Mouse (Mus musculus) embryonic facial prominence, embryonic 13.5 days (tissue): Measurements from ENCODE around the gene Gm13287. TPM values are rescaled to one million over a fixed set of nuclear protein-coding genes. Genes with fewer than 3 reads are reported as not detected.
"Not testable (repeated sequence)": the region's sequence is repeated elsewhere in the genome, so short reads cannot be mapped to it uniquely, and the experiment has no call there.

ENCODE experiments used
- ATAC-seq: fragments of 200-750 bp; cut with Nextera tagmentation; 2 replicates; pipeline ENCODE4 v1.8.0; 2017; ENCODE audit warnings: low read depth; ENCODE audit not compliant: insufficient number of reproducible peaks, insufficient read depth, low FRiP score, low TSS enrichment
- H3K27ac ChIP-seq: fragments of 300-500 bp; sonication (generic); 2 replicates; pipeline ENCODE4 v1.5.1; 2015; ENCODE audit warnings: moderate library complexity, mild to moderate bottlenecking, inconsistent platforms
- H3K27me3 ChIP-seq: fragments of 300-500 bp; sonication (generic); 2 replicates; pipeline ENCODE4 v1.6.1; 2015; ENCODE audit warnings: mild to moderate bottlenecking, inconsistent platforms
- H3K36me3 ChIP-seq: fragments of 300-500 bp; sonication (generic); 2 replicates; pipeline ENCODE4 v1.6.1; 2015; ENCODE audit warnings: mild to moderate bottlenecking, inconsistent platforms
- H3K4me1 ChIP-seq: fragments of 300-500 bp; sonication (generic); 2 replicates; pipeline ENCODE4 v1.6.1; 2015; ENCODE audit warnings: inconsistent platforms
- H3K4me2 ChIP-seq: fragments of 300-500 bp; sonication (generic); 2 replicates; pipeline ENCODE4 v1.6.1; 2015; ENCODE audit warnings: moderate library complexity, mild to moderate bottlenecking, inconsistent platforms
- H3K4me3 ChIP-seq: fragments of 300-500 bp; sonication (generic); 2 replicates; pipeline ENCODE4 v1.5.1; 2015; ENCODE audit warnings: mild to moderate bottlenecking, inconsistent platforms
- H3K9ac ChIP-seq: fragments of 300-500 bp; sonication (generic); 2 replicates; pipeline ENCODE4 v1.6.1; 2015; ENCODE audit warnings: mild to moderate bottlenecking, inconsistent platforms
- H3K9me3 ChIP-seq: fragments of 300-500 bp; sonication (generic); 2 replicates; pipeline ENCODE4 v1.6.1; 2016; ENCODE audit warnings: inconsistent platforms
- WGBS: fragments of 180-500 bp; shearing (Covaris S2); methylation state at CpG from one replicate; pipeline ENCODE4 v1.1.7; 2015; ENCODE audit warnings: mixed read lengths; 5-methylcytosine and 5-hydroxymethylcytosine counted together
- polyA plus RNA-seq: library from polyadenylated mRNA; unstranded; fragments of >200 nt; fragmentation: Nextera tagmentation; extraction: Ambion mirVana; gene quantifications from 2 replicates; pipeline ENCODE4 v1.2.1, GENCODE M21; 2015

Gm13287 gene
- polyA plus RNA-seq, 1 experiment from 2014 or later, result not detected

GRCm38 (mm10) chr4:88776622-88777021, 26.4 kb upstream of the Gm13287 start, which contains the start of gene Gm13289:
Gene Gm13289 (plus strand): TSS chr4:88776922.
- WGBS, result no CpG with 5 or more reads among the region's 29 CpGs
- ATAC-seq, H3K4me3 ChIP-seq, H3K9me3 ChIP-seq, H3K27ac ChIP-seq, H3K27me3 ChIP-seq, H3K4me2 ChIP-seq, H3K4me1 ChIP-seq, H3K36me3 ChIP-seq, H3K9ac ChIP-seq: not testable (repeated sequence)

- ATAC-seq, H3K4me3 ChIP-seq, H3K4me1 ChIP-seq, H3K27ac ChIP-seq, H3K27me3 ChIP-seq, H3K4me2 ChIP-seq, H3K9ac ChIP-seq, H3K9me3 ChIP-seq, H3K36me3 ChIP-seq: not testable (repeated sequence)
- WGBS, result no CpG with 5 or more reads among the region's 29 CpGs
These were observed 23.5 kb upstream of the Gm13287 start, which contains the start of gene Gm13272 for GRCm38 (mm10) chr4:88779550-88779949. Gene Gm13272 (plus strand): TSS chr4:88779850.

GRCm38 (mm10) chr4:88780320-88780719, 22.7 kb upstream of the Gm13287 start:
- H3K9me3 ChIP-seq, H3K4me3 ChIP-seq, H3K36me3 ChIP-seq, H3K9ac ChIP-seq, H3K27me3 ChIP-seq, H3K27ac ChIP-seq, H3K4me2 ChIP-seq, H3K4me1 ChIP-seq, ATAC-seq: not testable (repeated sequence)
- 41% methylated on average over 16 of the region's 18 CpGs for WGBS

GRCm38 (mm10) chr4:88781831-88782230, 21.2 kb upstream of the Gm13287 start, which contains the start of gene Ifnz:
Gene Ifnz (plus strand): TSS chr4:88782131.
- Histone ChIP-seq H3K4me2 (peak within 1 kb of the TSS; percentile 47), H3K4me3 (peak within 1 kb of the TSS; percentile 30), H3K9ac (0 out of 2 replicates have a peak within 1 kb of the TSS, but pooled peaks have one; percentile 21)
- WGBS, result 15% methylated on average over 5 of the region's 7 CpGs
- not testable (repeated sequence) for H3K27ac ChIP-seq, ATAC-seq, H3K4me1 ChIP-seq, H3K36me3 ChIP-seq, H3K27me3 ChIP-seq, H3K9me3 ChIP-seq

- not testable (repeated sequence) for H3K4me1 ChIP-seq, H3K9me3 ChIP-seq, ATAC-seq, H3K27me3 ChIP-seq, H3K36me3 ChIP-seq, H3K27ac ChIP-seq
- Histone ChIP-seq H3K4me3 (peak overlapping the region; percentile 30), H3K4me2 (peak overlapping the region; percentile 47), H3K9ac (0 out of 2 replicates have a peak overlapping the region, but pooled peaks have one; percentile 21)
- WGBS, result 0% methylated on average over 14 of the region's 31 CpGs
These were observed 20.7 kb upstream of the Gm13287 start for GRCm38 (mm10) chr4:88782335-88782734.

- ATAC-seq, H3K4me1 ChIP-seq, H3K4me2 ChIP-seq, H3K27me3 ChIP-seq, H3K36me3 ChIP-seq, H3K9me3 ChIP-seq, H3K4me3 ChIP-seq, H3K27ac ChIP-seq, H3K9ac ChIP-seq: not testable (repeated sequence)
- WGBS, result no CpG with 5 or more reads among the region's 27 CpGs
These were observed 17.6 kb upstream of the Gm13287 start, which contains the start of gene Gm13276 for GRCm38 (mm10) chr4:88785409-88785808. Gene Gm13276 (plus strand): TSS chr4:88785709.

GRCm38 (mm10) chr4:88788402-88788801, 14.7 kb upstream of the Gm13287 start, which contains the start of gene Gm13277:
Gene Gm13277 (plus strand): TSS chr4:88788632.
- H3K27ac ChIP-seq, H3K4me3 ChIP-seq, H3K4me2 ChIP-seq, H3K27me3 ChIP-seq, H3K4me1 ChIP-seq, H3K9me3 ChIP-seq, ATAC-seq, H3K9ac ChIP-seq, H3K36me3 ChIP-seq: not testable (repeated sequence)
- WGBS, result 2% methylated on average over 4 of the region's 28 CpGs

GRCm38 (mm10) chr4:88791250-88791649, 11.8 kb upstream of the Gm13287 start, which contains the start of gene Gm13278:
Gene Gm13278 (plus strand): TSS chr4:88791550.
- not testable (repeated sequence) for H3K4me1 ChIP-seq, ATAC-seq
- WGBS, result no CpG with 5 or more reads among the region's 28 CpGs

GRCm38 (mm10) chr4:88793936-88794675, 8.9 kb upstream of the Gm13287 start, which contains the start of gene Gm13275:
Gene Gm13275 (plus strand): TSS chr4:88794487.
- not testable (repeated sequence) for H3K27me3 ChIP-seq, H3K4me2 ChIP-seq, H3K4me1 ChIP-seq, H3K4me3 ChIP-seq, H3K9ac ChIP-seq, H3K36me3 ChIP-seq, H3K9me3 ChIP-seq, ATAC-seq, H3K27ac ChIP-seq
- WGBS, result 0% methylated on average over 16 of the region's 52 CpGs

More at GRCm38 (mm10) chr4:88791250-88791649, 11.8 kb upstream of the Gm13287 start, which contains the start of gene Gm13278:
- not testable (repeated sequence) for H3K4me2 ChIP-seq, H3K4me3 ChIP-seq, H3K9me3 ChIP-seq, H3K36me3 ChIP-seq, H3K27ac ChIP-seq, H3K9ac ChIP-seq, H3K27me3 ChIP-seq

GRCm38 (mm10) chr4:88797097-88797496, 6.0 kb upstream of the Gm13287 start, which contains the start of gene Gm13279:
Gene Gm13279 (plus strand): TSS chr4:88797397.
- not testable (repeated sequence) for H3K4me3 ChIP-seq, H3K36me3 ChIP-seq, H3K9me3 ChIP-seq, H3K27ac ChIP-seq, H3K4me1 ChIP-seq, H3K27me3 ChIP-seq, ATAC-seq, H3K4me2 ChIP-seq, H3K9ac ChIP-seq
- no CpG with 5 or more reads among the region's 28 CpGs for WGBS

GRCm38 (mm10) chr4:88799365-88799764, 3.7 kb upstream of the Gm13287 start, which contains the start of gene Gm13285:
Gene Gm13285 (plus strand): TSS chr4:88799665.
- 20% methylated on average over 6 of the region's 7 CpGs for WGBS
- not testable (repeated sequence) for H3K36me3 ChIP-seq, ATAC-seq, H3K4me1 ChIP-seq, H3K27ac ChIP-seq, H3K4me3 ChIP-seq, H3K9ac ChIP-seq, H3K27me3 ChIP-seq, H3K9me3 ChIP-seq, H3K4me2 ChIP-seq

GRCm38 (mm10) chr4:88805231-88805630, 2.2 kb downstream of the Gm13287 start, which contains the start of gene Gm13288:
Gene Gm13288 (plus strand): TSS chr4:88805531.
- H3K27ac ChIP-seq, ATAC-seq, H3K36me3 ChIP-seq, H3K9me3 ChIP-seq, H3K27me3 ChIP-seq, H3K4me1 ChIP-seq: not testable (repeated sequence)
- Histone ChIP-seq H3K4me2 (peak within 1 kb of the TSS; percentile 45), H3K4me3 (peak within 1 kb of the TSS; percentile 32), H3K9ac (0 out of 2 replicates have a peak within 1 kb of the TSS, but pooled peaks have one; percentile 55)
- no CpG with 5 or more reads among the region's 8 CpGs for WGBS
